Mouse (Mus musculus) thymus, adult 2 months (tissue): ENCODE results near the gene Tnrc6b.

Experiments
- CTCF ChIP-seq: fragments of 200-500 bp; IDR thresholded peaks from 2 replicates; pipeline ENCODE4 v1.5.1; 2012; ENCODE audit warnings: mild to moderate bottlenecking, control low read depth, low read length, moderate library complexity, borderline replicate concordance; ENCODE audit not compliant: control insufficient read depth, poor library complexity, insufficient read depth; ENCODE audit errors: extremely low read depth
- POLR2A ChIP-seq: fragments of 200-500 bp; IDR thresholded peaks from 2 replicates; pipeline ENCODE4 v1.6.1; 2012; ENCODE audit warnings: mild to moderate bottlenecking, low read length, control low read depth, moderate library complexity; ENCODE audit not compliant: control insufficient read depth, poor library complexity, insufficient read depth; ENCODE audit errors: extremely low read depth

- TF ChIP-seq POLR2A, result no peak
- TF ChIP-seq CTCF, result no peak
These were observed 17.6 kb upstream of the Tnrc6b start for GRCm38 (mm10) chr15:80693492-80693891.
